Mouse (Mus musculus) adrenal gland, postnatal 0 days (tissue): ENCODE results near the gene Usp25. TPM values are rescaled to one million over a fixed set of nuclear protein-coding genes. Genes with fewer than 3 reads are reported as not detected.

Experiments used
- polyA plus RNA-seq: library from polyadenylated mRNA; unstranded; fragments of >200 nt; fragmentation: Nextera tagmentation; extraction: Ambion mirVana; gene quantifications from 2 replicates; pipeline ENCODE4 v1.2.1, GENCODE M21; 2015

The Usp25 gene
- polyA plus RNA-seq = 13.8 and 19.2 TPM in 2 replicates

GRCm38 (mm10) chr16:77013427-77014320 lies at the start of gene Usp25:
TSS of gene Usp25 (plus strand) at chr16:77013706.

